ENCODE assay signal across 8 mouse cellular contexts in the genomic region with DNA sequence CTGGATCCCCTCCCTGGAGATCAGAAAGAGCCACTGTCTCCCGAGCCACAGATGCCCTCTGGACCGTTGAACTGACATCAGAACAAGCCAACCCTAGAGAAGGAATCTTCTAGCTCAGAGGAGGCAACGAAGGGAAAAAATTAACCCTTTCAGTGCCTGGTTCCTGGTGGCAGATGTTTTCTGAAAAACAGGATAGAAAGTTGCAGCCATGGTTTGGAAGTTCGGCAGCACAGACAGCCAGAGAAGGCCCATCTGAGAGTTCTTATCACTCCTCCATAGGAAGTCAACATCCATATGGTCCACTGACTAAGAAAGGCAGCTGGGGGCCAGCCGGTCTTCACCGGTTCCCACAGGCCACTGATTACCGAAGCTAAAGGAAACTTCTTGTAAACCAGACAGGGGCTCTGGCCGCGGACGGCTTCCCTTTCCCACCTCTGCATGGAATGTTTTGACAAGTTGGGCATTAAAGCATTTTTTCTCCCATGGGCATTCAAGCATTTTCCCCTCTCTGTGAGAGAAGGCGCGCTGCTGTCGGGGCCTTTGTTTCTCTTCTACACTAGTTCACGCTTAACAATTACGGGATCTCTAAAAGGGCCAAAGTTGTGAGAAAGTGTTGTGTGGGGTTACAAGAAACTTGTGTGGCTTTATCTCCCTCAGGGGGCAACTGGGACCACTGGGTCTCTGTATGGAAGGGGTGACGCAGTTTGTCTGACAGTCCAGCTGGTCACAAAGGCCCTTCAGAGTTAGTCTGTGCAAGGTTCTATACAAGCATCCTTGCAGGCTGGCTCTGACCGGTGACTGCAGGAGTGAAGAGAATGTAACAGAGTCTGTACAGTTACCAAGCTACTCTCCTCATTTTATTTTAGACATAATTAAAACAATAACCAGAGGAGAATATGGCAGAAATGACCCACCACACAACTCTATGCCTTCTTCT. TPM values are rescaled to one million over a fixed set of nuclear protein-coding genes. Genes with fewer than 3 reads are reported as not detected.
A peak's percentile ranks its signal among the peaks of the same experiment; 100 is the strongest.
DNase-seq lines count a peak whose midpoint lies in the region; ATAC-seq and TF ChIP-seq lines count a peak whose summit lies in the region.

No protein-coding gene starts in this region.

- no peaks in the 10 kb centered on the region for H3K27me3 ChIP-seq in heart, postnatal 0 days (ENCODE audit: control insufficient read depth, insufficient read depth, low read length)
- no peaks in the 10 kb centered on the region for H3K27me3 ChIP-seq in stomach, embryonic 14.5 days (ENCODE audit: control insufficient read depth, insufficient read depth, low read length)

- peaks cover 60% of the 10 kb centered on the region for H3K4me1 ChIP-seq in heart, postnatal 0 days (ENCODE audit: control insufficient read depth, insufficient read depth)
- peaks cover 28% of the 10 kb centered on the region; the same call in 1 of the 2 replicates for H3K4me1 ChIP-seq in stomach, embryonic 14.5 days (ENCODE audit: control insufficient read depth, insufficient read depth, low read length)

- H3K9ac ChIP-seq in heart, postnatal 0 days (replicated peaks; ENCODE audit: low read depth, low read length) = no peak overlapping the region
- H3K9ac ChIP-seq in stomach, embryonic 14.5 days (replicated peaks; ENCODE audit: low read depth, low read length) = no peak overlapping the region

- peak overlapping the region; percentile 29; the same call in 1 of the 2 replicates for H3K27ac ChIP-seq in layer of hippocampus, adult 2 months
- H3K27ac ChIP-seq in heart, postnatal 0 days (ENCODE audit: low read depth) = peak overlapping the region; percentile 67
- peak overlapping the region; percentile 82 for H3K27ac ChIP-seq in stomach, embryonic 14.5 days (ENCODE audit: low read length)

- no peak overlapping the region for H3K4me3 ChIP-seq in layer of hippocampus, adult 2 months
- no peak overlapping the region for H3K4me3 ChIP-seq in heart, postnatal 0 days (ENCODE audit: low read depth, low read length)
- H3K4me3 ChIP-seq in stomach, embryonic 14.5 days (ENCODE audit: low read depth, low read length) = no peak overlapping the region

- no peaks in the 10 kb centered on the region for H3K9me3 ChIP-seq in heart, postnatal 0 days (replicated peaks; ENCODE audit: control insufficient read depth, low read length)
- H3K9me3 ChIP-seq in stomach, embryonic 14.5 days (ENCODE audit: control insufficient read depth, low read depth, low read length) = no peaks in the 10 kb centered on the region

- 46% methylated on average over 17 of the region's 17 CpGs for WGBS in heart, postnatal 0 days
- WGBS in stomach, embryonic 14.5 days = 32% methylated on average over 17 of the region's 17 CpGs

- ATAC-seq in heart, postnatal 0 days (ENCODE audit: insufficient read depth, low read depth) = no peak
- ATAC-seq in stomach, embryonic 14.5 days (ENCODE audit: insufficient number of reproducible peaks, insufficient read depth, low FRiP score, low read depth) = no peak

- no peaks in the 10 kb centered on the region for H3K36me3 ChIP-seq in heart, postnatal 0 days (replicated peaks; ENCODE audit: control insufficient read depth, insufficient read depth, low read length)
- H3K36me3 ChIP-seq in stomach, embryonic 14.5 days (ENCODE audit: control insufficient read depth, insufficient read depth, low read length) = no peaks in the 10 kb centered on the region; the same call in 1 of the 2 replicates

- no peak for TF ChIP-seq CTCF in layer of hippocampus, adult 2 months (conservative IDR thresholded peaks at IDR 0.05)
- no peak for TF ChIP-seq CTCF in heart, postnatal 0 days (IDR thresholded peaks at IDR 0.05; ENCODE audit: low read depth)

- no peak overlapping the region for H3K4me2 ChIP-seq in heart, postnatal 0 days (ENCODE audit: low read depth, low read length)
- H3K4me2 ChIP-seq in stomach, embryonic 14.5 days (replicated peaks; ENCODE audit: low read depth, low read length) = 0 out of 2 replicates have a peak overlapping the region, but pooled peaks have one; percentile 8

- TF ChIP-seq EP300 in heart, postnatal 0 days (IDR thresholded peaks at IDR 0.05; ENCODE audit: low read depth) = no peak

- no peak for DNase-seq in layer of hippocampus, adult 2 months (ENCODE audit: low spot score in 2 of 2)
- no peak for DNase-seq in layer of hippocampus, postnatal 25 days (ENCODE audit: extremely low spot score in 1 of 2, low spot score in 1 of 2)
- no peak for DNase-seq in heart, postnatal 0 days (ENCODE audit: low spot score)
- peak; percentile 62 to 65 for DNase-seq in kidney, postnatal 36 days
- no peak for DNase-seq in adrenal gland, adult 8-10 months
- no peak for DNase-seq in spleen, adult 12 weeks (ENCODE audit: low spot score)
- no peak for DNase-seq in cerebellum, adult 9-10 months

RNA-seq across cellular contexts. Expression of gene Col4a1, which starts 49.9 kb away (rescaled TPM):
- 10 to 100 TPM; 52.0 to 53.6 TPM for total RNA-seq in layer of hippocampus, adult 2 months (2021)
- 10 to 100 TPM; 46.0 to 60.0 TPM for total RNA-seq in layer of hippocampus, postnatal 25 days (2021)
- 921 and 1,061 TPM in 2 replicates for total RNA-seq in heart, postnatal 0 days (2014; rRNA removed; ENCODE audit: low replicate concordance)
- 163 and 191 TPM in 2 replicates for polyA plus RNA-seq in heart, postnatal 0 days (2015; fragmentation: Nextera tagmentation; extraction: Ambion mirVana)
- polyA plus RNA-seq in stomach, embryonic 14.5 days (2014; fragmentation: Nextera tagmentation; extraction: Ambion mirVana) = 216 and 233 TPM in 2 replicates
- total RNA-seq in adrenal gland, adult 8-10 months (2022) = 100 to 1,000 TPM; 276 to 357 (median 298) TPM

RNA-seq across cellular contexts. Expression of gene Col4a2, which starts 49.9 kb away (rescaled TPM):
- total RNA-seq in layer of hippocampus, adult 2 months (2021) = 10 to 100 TPM; 53.7 to 55.4 TPM
- 10 to 100 TPM; 45.6 to 61.2 TPM for total RNA-seq in layer of hippocampus, postnatal 25 days (2021)
- 315 and 329 TPM in 2 replicates for total RNA-seq in heart, postnatal 0 days (2014; rRNA removed; ENCODE audit: low replicate concordance)
- 87.7 and 98.5 TPM in 2 replicates for polyA plus RNA-seq in heart, postnatal 0 days (2015; fragmentation: Nextera tagmentation; extraction: Ambion mirVana)
- polyA plus RNA-seq in stomach, embryonic 14.5 days (2014; fragmentation: Nextera tagmentation; extraction: Ambion mirVana) = 57.1 and 63.8 TPM in 2 replicates
- 100 to 1,000 TPM; 122 to 162 (median 137) TPM for total RNA-seq in adrenal gland, adult 8-10 months (2022)

Comparison
In these comparisons a context has a peak if more than half of its experiments do, and no peak if none do; other contexts are left out.
1. DNase-seq: peak in kidney, postnatal 36 days (2 of 2); none in layer of hippocampus, adult 2 months (0 of 2), layer of hippocampus, postnatal 25 days (0 of 2), heart, postnatal 0 days (single experiment), adrenal gland, adult 8-10 months (single experiment), spleen, adult 12 weeks (single experiment) and cerebellum, adult 9-10 months (single experiment).
2. H3K27ac ChIP-seq: peak in every context shown above with its lines; median percentile 82 in stomach, embryonic 14.5 days; 67 in heart, postnatal 0 days; 29 in layer of hippocampus, adult 2 months.
3. RNA of gene Col4a1, which starts 49.9 kb away (total RNA-seq): 921 to 1,061 TPM in heart, postnatal 0 days and 276 to 357 TPM in adrenal gland, adult 8-10 months; 46.0 to 60.0 TPM in layer of hippocampus, postnatal 25 days and 52.0 to 53.6 TPM in layer of hippocampus, adult 2 months; every median in the first group is over 4 times any median in the second.